Mouse (Mus musculus) mature B cell (primary cell): ENCODE results near the gene Syne1.

Experiments used
- in situ Hi-C: fragments of 300-500 bp; cut with MboI; formaldehyde crosslinking; loops from 2 replicates; pipeline ENCODE4 v1.14.3; 2019

Gene Syne1

DNA sequence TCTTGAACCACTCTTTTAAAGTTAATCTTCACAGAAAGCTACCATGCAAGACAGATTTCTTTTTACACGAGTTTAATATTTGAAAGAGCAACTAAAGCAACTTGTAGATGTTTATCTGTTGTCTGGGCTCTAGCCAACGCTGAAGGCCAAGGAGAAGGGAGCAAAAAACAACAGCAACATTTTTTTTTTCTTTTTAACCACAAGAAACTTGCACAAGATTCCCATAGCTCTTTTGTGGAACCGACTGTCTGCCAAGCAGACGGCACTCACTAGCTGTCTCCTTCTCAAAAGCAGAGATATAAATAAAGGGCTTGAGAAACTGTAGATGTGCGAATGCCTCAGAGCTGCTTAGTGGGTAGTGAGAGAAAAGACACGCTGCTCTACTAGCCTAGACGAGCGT, 391.6 kb downstream of the Syne1 start:
- in situ Hi-C loops = loop anchor here (10.0 to 25.0 kb wide), 2 partner anchors 745 to 1172 kb away; no protein-coding TSS in a partner anchor

DNA sequence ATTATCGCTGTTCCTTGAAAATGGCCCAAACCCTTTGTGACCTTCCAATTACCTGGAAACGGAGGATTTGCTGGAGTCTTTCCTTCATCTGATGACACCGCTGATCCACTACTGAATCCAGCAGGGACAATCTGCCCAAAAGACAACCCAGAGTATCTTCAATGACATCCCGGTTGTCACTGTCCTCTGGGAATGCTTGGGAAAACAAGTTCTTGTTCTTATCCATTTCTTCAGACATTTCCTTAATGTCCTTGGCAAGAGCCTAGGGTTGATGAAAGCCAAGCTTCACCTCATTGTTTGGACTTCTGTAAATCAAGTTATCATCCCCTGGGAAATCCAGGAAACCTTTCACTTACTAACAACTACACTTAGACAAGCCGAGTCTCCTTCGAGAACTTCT, 398.2 kb downstream of the Syne1 start:
- in situ Hi-C loops = loop anchor here (25.0 kb wide), 1 partner anchor 1166 kb away; no protein-coding TSS in a partner anchor

DNA sequence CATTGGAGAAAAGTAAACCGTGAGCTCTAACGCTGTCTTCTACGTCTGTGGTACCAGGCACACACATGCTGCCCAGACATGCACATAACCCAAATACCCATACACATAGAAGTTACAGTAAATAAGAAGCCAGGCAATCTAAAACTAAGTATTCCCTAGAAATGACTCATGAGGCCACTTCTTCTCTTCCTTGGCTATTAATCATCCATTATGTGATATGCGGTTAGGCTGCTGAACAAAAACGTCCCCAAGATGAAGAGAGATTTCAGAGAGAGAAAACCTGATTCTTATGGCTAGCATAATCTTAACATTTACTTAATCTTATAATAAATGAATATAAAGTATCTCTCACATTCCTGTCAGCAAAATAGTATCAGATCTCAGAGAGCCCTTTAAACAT, 409.8 kb downstream of the Syne1 start:
- in situ Hi-C loops = no loop called here

DNA sequence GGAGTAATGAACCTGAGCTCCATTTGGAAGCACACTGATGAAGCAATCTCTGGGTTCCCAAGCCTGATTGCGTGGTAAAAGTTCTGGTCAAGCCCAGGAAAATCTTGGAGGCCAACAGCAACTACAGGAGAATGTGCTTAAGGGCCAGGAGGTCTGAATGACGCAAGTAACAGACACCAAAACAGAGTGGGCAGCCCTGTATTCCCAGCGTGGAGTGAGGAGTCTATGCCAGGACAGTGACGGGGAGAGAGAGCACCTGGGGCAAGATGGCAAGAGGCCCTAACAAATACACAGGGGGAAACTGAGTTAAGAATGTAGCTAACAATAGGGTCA, 411.4 kb downstream of the Syne1 start:
- in situ Hi-C loops = no loop called here

DNA sequence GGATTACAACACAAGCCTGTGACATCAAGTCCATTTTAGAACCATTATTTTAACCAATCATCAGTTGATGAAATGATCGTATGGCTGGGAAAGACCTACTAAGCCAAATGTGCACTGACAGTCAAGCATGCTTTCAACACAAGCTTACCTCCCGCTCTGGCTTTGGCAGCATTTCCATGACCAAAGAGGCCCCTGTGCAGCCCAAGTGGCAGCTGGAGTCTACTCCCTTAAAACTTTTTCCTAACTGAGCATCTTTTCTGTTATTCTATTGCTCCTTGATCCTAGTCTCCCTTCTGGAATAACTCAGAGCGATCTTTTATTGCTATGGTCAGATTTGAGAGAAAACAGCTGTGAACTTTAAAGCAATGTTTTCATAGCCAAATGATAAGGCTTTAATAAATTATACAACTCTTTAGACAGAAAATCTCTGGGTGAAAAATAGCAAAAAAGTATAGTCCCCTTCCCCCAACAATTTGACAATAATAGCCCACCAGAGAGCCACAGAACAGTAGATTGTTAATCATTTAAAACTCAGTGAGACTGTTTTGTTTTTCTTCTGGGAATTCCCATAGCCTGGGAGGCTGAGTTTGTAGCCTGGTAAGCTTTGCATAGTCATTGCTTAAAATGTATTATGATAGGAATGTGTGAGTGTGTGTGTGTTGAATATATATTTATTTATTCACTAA, 411.9 kb downstream of the Syne1 start:
- in situ Hi-C loops = no loop called here

DNA sequence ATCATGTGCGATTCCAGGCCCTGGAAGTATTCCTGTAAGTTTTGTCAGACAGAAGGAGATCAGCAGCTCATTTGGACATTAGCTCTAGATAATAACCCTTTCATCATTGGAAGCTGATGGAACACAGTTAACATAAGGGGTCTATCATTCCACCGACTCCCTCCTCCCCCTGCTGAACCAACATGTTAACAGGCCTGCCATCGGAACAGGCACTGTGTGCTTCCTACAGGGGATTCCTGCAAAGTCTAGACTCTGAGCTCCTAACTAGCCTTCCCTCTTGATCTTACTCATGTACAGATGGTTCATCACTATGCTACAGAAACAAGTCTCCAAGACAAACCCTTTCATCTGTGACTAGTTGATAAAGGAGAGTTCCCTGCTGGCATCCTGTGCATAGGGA, 419.2 kb downstream of the Syne1 start:
- in situ Hi-C loops = no loop called here

DNA sequence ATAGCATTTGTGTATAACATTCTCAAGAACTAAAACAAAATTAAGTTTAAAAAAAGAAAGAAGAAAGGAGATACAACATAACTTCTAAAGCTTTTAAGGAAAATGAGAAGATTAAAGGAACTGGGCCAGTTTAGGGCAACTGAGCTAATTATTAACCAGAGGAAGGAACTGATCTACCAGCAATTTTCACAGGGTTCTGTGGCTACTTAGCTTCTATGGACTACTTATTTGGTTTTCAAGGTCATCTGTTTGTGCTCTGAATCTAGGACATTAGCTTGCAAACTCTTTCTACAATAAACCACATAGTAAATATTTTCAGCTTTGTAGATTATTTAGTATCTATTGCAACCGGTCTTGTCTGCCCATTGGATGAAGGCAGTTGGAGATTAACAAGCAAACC, 420.8 kb downstream of the Syne1 start:
- in situ Hi-C loops = no loop called here

DNA sequence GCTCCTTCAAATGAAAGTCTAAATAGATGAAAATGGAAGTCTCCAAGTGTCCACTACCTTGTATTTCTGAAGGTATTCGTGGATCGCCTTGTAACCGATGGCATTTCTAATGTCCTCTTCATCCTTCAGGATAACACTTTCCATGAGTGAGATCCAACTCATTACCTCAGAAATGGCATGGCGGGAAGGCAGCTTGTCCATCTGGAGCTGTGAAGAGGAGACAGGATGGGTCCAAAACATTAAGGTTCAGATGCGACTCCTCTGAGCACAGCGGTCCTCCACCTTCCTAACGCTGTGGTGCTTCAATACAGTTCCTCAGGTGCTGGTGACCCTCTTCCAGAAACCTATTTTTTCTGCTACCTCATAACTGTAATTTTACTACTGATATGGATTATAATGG, 426.5 kb downstream of the Syne1 start:
- in situ Hi-C loops = no loop called here

DNA sequence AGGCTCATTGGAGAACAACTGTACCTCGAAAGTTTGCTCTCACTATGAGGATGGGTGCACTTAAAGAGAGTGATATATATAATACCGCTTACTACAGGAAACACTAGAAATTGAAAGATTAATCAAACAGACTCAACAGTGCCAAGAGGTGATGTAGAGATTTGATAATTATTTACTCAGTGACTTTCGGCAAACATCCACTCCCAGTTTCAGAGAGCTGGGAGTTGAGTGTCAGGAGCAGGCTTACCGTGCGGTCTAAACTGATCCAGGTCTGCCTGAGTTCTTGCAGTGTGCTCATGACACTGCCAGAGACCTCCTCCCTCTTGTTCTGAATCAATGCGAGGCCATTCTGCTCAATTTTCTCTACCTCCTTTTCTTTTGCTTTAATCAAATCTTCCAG, 434.6 kb downstream of the Syne1 start:
- in situ Hi-C loops = no loop called here

DNA sequence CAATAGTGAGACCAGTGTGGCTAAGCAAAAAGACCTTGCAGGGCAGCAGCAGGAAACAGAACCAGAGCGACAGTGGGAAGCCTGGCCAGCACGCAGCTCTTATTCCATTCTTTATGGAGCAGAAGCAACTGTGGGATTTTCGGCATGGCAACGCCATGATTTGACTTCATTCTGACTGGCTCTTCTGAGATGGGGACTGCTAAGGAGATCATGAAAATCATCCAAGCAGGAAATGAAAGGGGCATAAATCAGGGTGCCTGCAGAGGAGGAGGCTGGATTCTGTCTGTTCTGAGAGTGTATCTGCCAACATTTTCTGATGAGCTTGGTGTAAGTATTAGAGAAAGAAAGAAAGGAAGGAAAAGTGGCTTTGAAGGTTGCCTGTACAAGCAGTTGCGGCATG, 435.1 kb downstream of the Syne1 start:
- in situ Hi-C loops = no loop called here

DNA sequence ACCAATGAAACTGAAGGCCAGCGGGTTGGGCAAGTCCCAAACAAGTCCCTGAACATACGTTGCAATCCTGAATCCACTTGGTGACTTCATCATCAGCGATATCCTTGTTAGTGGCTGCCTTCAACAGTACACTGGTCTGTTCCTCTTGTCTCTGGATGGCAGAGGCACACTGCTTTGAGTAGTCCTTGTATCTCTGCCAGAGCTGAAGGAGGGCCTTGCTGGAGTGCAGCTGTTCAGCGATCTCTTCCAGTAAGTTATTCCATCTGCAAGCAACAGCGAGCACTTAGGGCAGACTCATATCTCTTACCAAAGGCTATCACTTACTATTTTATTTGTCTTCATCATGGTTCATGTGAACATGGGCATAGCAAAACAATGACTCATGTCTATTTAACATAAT, 440.5 kb downstream of the Syne1 start:
- in situ Hi-C loops = no loop called here

DNA sequence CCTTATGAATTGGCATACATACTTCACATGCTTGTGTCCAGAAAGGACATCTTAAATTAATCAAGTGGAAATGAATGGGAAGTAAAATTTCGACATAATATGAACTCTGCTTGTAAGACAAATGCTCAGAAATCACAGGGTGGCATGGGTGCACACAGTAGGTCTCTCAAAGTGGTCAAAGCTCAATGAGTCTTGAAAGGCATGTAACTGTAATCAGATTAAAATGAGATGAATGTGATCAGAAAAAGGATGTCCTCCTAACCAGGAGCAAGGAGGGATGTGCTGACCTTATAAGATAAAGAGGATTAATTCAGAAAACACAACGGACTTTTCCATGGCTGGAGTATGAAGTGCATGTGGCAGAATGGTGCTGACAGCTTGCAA, 453.5 kb downstream of the Syne1 start:
- in situ Hi-C loops = no loop called here

DNA sequence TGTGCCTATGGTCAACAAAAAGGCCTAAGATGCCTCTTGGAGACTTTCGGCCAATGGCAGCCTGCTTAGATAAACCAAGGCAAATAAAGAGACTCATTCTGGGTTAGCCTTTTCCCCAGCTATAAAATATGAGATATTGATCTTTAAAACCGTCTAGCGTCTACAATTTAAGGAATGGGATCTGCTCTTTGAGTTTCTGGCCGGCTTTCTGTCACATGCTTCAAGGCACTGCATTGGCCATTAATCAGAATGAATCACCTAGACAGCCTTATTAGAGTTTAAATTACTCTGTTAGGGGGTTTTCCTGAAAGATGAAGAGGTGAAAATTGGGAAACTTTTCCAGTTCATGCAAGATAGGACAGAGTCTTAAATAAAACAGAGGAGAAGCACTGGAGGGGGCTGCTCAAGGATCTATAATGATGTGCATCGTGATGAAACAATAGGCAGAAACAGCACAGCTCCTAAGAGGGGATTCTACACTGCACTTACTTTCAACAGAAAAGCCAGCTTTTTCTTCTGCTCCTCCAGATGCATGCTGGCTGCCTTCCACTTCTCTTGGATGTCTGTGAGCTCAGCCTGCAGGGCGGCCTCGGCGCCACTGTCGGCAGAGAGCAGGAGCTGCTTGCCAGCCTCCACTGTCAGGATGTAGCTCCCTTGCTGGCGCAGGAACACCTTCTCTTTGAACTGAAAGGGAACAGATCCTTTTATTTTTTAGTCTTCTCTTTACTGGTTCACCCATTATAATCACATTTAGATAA, 454.1 kb downstream of the Syne1 start:
- in situ Hi-C loops = no loop called here

DNA sequence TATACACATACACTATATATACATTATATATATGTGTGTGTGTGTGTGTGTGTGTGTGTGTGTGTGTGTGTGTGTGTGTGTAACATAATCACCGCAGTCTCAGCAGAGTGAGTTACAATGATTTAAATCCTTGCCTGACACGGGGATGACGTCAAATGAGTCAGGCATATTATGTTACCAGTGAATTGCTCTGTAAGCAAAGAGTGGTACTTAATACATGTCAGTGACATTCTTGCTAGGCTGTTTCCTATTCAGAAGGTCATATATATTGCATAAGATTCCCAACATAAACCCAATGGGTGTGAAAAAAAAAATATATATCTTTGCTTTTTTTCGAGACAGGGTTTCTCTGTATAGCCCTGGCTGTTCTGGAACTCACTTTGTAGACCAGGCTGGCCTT, 462.1 kb downstream of the Syne1 start:
- in situ Hi-C loops = no loop called here

DNA sequence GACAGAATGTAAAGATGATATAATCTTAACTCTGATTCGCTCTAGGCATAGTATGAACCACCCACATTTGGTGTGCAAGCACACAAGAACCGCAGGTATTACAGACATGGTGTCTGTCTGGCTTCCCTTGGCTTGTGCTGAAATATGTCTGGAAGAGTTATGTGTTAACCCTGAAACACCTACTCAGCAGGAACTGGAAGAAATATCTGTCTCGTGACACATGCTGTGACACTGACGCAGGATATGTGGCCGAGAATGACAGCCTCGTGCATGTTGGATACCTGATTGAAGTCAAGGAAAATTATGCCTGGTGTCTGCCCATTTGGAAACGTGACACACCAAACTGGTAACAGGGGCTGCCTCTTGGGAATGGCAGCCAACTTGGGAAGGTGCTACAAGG, 463.9 kb downstream of the Syne1 start:
- in situ Hi-C loops = no loop called here

DNA sequence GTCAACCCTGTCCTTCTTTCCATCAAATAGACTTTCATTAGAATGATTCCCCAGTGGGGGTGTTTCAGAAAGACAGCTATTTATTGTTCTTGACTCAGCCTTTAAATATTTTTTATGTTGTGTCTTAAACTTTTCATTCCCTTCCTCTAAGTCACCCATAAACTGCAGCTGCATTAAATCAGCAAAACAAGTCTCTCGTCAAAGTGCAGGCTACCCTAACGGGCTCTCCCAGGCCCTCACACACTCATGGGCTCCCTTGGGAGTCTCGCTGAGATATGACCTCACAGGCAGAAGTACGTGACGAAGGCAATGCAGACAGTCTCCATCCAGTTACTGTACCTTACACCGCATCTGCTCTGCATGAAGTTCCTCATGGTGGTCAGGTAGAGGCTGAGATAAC, 465.0 kb downstream of the Syne1 start:
- in situ Hi-C loops = no loop called here

DNA sequence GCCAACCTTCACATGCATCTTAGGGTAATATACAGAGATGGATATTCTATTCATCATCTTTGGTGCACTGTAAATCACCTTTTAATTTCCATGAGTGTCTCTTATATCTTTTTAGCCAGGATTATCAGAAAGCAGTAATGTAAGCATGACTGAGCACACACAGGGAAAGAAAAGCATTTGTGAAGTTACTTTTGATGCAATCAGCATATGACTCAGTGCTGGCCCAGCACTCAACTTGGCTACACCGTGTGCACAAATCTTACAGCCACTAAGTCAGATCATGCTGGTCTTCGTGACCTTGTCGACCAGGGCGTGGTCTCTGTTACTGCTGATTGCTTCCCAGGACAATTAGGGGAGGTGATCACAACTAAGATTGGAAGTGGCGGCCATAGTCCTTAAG, 465.5 kb downstream of the Syne1 start:
- in situ Hi-C loops = no loop called here

DNA sequence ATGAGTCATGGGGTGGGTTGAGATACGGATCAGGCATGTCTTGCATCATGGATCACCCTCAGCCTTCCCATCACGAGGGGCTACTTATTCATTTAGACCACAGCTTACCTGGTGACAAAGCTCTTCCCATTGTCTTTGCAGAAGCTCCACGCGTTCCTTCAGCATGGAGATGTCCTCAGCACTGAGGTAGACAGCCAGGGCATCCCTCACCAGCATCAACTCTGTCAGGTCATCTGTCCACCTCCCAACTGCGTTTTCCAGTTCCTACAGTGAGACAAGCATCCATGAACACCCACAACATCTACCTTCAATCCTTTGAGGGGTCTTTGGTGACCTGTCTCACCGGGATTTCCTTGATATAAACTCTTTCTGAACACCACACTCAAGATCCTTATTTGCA, 467.6 kb downstream of the Syne1 start:
- in situ Hi-C loops = no loop called here

DNA sequence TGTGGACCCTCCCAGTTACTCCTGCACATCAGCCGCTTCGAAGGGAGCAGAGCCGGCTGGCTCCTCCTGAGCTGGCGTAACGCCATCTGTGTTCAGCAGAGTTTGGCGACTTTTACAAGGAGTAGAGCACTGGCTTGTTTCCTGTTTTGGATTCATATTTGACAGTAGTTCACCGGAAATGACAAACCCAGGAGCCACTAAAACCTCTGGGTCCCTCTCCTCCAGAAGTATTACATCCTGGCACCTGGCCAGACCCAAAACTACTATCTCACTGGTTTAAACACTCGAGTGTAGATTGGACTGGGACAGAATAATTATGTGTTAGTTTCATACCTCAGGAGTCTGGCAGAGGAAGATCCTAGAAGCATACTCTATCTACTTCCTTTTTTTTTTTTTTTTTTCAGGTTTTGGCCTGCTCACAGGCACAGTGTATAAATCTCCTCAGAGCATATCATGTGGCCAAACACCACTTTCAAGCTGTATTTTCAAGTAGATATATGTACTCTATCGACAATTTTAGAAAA, 471.3 kb downstream of the Syne1 start:
- in situ Hi-C loops = no loop called here

DNA sequence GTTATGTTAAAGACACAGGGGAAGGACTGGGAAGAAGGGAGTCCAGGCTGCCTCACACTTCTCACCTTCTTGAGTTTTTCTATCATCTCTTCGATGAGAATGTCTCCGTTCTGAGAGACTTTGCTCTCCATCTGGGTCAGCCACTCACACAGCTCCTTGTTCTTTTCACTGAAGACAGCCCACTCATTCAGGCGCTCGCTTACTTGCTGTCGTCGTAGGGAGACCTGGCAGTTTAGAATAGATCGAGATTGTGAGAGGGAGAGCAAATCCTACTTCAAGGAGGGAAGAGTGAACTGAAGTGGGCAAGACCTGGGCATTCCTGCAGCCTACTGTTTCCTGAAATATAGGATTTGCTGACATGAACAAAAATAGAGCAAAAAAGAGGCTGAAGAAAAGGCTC, 475.6 kb downstream of the Syne1 start:
- in situ Hi-C loops = no loop called here

DNA sequence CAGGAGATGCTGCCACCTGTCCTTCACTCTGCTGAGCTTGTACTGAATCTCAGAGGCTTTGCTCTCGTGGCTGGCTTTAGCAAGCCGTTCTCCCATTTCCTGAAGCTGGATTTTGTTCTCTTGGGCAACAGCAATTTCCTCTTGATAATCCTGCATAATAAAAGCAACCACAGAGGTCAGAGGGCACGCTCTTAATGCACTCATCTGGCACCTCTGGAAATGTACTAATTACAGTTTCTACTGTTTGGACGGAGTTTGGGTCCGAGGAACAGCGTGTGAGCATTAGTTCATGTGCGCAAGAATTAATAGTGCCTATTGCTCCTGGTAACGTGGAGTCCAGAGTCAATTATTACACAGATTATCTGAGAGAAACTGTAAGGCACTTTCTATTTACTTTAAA, 479.2 kb downstream of the Syne1 start:
- in situ Hi-C loops = no loop called here

DNA sequence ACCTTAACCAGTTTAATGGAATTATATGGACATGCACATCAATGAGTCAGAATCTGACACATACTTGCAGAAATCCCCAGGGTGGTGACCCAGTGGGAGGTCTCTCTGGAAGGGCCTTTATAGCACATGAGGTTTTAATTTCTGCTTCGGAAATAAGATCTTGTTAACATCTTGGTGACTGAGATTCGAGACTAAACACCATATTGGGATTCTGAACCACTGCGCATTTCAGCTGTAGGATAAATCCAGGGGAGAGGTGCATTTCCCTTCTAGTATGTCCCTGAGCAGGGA, 480.4 kb downstream of the Syne1 start:
- in situ Hi-C loops = no loop called here

DNA sequence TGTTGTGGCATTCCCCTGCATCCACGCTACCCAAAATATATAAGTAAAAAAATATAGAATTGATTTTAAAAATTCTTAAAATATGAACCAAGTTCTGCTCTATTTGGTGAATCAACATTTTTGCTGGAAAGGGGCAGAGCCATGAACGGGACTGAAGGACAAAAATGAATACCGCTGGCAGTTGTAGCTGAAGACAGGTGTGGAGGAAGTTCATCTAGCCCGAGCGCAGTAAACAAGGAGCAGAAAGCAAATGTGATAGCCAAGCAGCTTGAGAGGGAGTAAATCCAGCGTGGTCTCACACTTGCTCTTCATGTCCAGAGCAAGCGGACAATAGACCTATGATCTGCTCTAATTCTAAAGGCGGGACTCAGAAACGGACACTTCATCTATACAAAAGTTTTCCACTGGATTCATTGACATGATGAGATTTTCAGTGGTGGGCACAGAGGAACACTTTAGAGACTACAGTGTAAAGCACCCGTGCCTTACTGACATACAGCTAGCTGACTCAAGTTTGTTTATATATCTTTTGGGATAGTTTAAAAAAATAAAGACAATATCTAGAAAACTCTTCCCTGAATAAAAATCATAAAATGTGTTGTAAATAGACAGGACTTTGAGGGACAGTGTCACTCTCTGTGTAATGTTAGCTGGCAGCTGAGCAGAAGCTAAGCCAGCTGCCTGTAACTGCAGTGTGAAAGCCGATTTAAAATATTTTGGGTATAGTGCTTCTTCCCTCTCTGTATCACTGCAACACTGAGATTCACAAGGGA, 480.9 kb downstream of the Syne1 start:
- in situ Hi-C loops = no loop called here
